Mouse (Mus musculus) thymus, adult 2 months (tissue): ENCODE measurements at regions not wholly inside any gene's neighbourhood (a gene's known extent, or its start where the extent isn't known, plus 50 kb on each side); places are given as distances from the start of the nearest gene placed in this dataset.

Experiments
- CTCF ChIP-seq: fragments of 200-500 bp; IDR thresholded peaks from 2 replicates; pipeline ENCODE4 v1.5.1; 2012; ENCODE audit warnings: mild to moderate bottlenecking, control low read depth, low read length, moderate library complexity, borderline replicate concordance; ENCODE audit not compliant: control insufficient read depth, poor library complexity, insufficient read depth; ENCODE audit errors: extremely low read depth
- POLR2A ChIP-seq: fragments of 200-500 bp; IDR thresholded peaks from 2 replicates; pipeline ENCODE4 v1.6.1; 2012; ENCODE audit warnings: mild to moderate bottlenecking, low read length, control low read depth, moderate library complexity; ENCODE audit not compliant: control insufficient read depth, poor library complexity, insufficient read depth; ENCODE audit errors: extremely low read depth

DNA sequence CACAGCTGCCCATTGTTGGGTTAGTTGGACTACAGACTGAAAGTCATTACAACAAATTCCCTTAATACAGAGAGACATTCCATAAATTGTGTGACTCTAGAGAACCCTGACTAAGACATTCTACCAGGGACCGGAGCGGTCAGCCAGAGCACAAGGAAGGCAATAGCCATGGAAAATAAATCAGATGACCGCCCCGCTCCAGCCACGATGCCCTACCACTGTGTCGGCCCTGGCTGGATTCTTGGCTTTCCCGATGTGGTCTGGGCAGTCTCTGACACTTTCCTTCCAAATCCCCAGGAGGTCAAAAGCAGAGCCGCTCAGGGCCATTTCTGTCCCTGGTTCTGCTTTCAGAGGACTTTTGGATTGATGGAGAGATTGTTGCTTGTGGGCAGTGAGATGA, 57.8 kb downstream of the Lsm3 start:
- TF ChIP-seq POLR2A (no peak), CTCF (no peak)
